Mouse (Mus musculus) forebrain, embryonic 15.5 days (tissue): ENCODE results near the gene 2310011J03Rik. TPM values are rescaled to one million over a fixed set of nuclear protein-coding genes. Genes with fewer than 3 reads are reported as not detected.

Experiments
- microRNA-seq: library from miRNA; unstranded; fragments of <30 nt; microRNA quantifications from one replicate; pipeline ENCODE4, GENCODE M21; 2016
- polyA plus RNA-seq: library from polyadenylated mRNA; unstranded; fragments of >200 nt; fragmentation: Nextera tagmentation; extraction: Ambion mirVana; gene quantifications from 2 replicates; pipeline ENCODE4 v1.2.1, GENCODE M21; 2015

2310011J03Rik gene
- polyA plus RNA-seq, 1 experiment from 2014 or later, result 36.9 TPM

Small RNA genes within 50 kb of the gene (microRNA-seq; reads per million reads assigned to microRNA genes)
- 0.88 reads per million for gene Mir6911

Other genes starting within 250 kb of the 2310011J03Rik start
- 13.4 TPM in 2 replicates for gene Sbno2, start 215.0 kb downstream of the 2310011J03Rik start, polyA plus RNA-seq
- 20.3 and 21.5 TPM in 2 replicates for gene Stk11, start 204.7 kb downstream of the 2310011J03Rik start, polyA plus RNA-seq
- gene Atp5d, start 181.9 kb downstream of the 2310011J03Rik start, polyA plus RNA-seq, result 437 and 444 TPM in 2 replicates
- 29.7 and 39.5 TPM in 2 replicates for gene Cbarp, start 179.7 kb downstream of the 2310011J03Rik start, polyA plus RNA-seq
- gene Midn, start 172.3 kb downstream of the 2310011J03Rik start, polyA plus RNA-seq, result 33.0 and 34.9 TPM in 2 replicates
- 350 and 358 TPM in 2 replicates for gene Cirbp, start 154.6 kb downstream of the 2310011J03Rik start, polyA plus RNA-seq
- 9.7 and 12.7 TPM in 2 replicates for gene 1600002K03Rik, start 147.6 kb downstream of the 2310011J03Rik start, polyA plus RNA-seq
- gene Efna2, start 141.1 kb downstream of the 2310011J03Rik start, polyA plus RNA-seq, result 35.8 and 36.5 TPM in 2 replicates
- 49.9 and 52.8 TPM in 2 replicates for gene Mum1, start 94.1 kb downstream of the 2310011J03Rik start, polyA plus RNA-seq
- 248 and 260 TPM in 2 replicates for gene Ndufs7, start 71.4 kb downstream of the 2310011J03Rik start, polyA plus RNA-seq
- gene Gamt, start 59.5 kb downstream of the 2310011J03Rik start, polyA plus RNA-seq, result 21.3 and 24.0 TPM in 2 replicates
- 70.0 and 78.4 TPM in 2 replicates for gene Dazap1, start 59.1 kb downstream of the 2310011J03Rik start, polyA plus RNA-seq
- 628 and 651 TPM in 2 replicates for gene Rps15, start 28.1 kb downstream of the 2310011J03Rik start, polyA plus RNA-seq
- 205 and 210 TPM in 2 replicates for gene Apc2, start 24.6 kb downstream of the 2310011J03Rik start, polyA plus RNA-seq
- gene Pcsk4, start 9.0 kb upstream of the 2310011J03Rik start, polyA plus RNA-seq, result 2.5 and 2.6 TPM in 2 replicates
- 2.6 and 2.9 TPM in 2 replicates for gene Reep6, start 9.4 kb upstream of the 2310011J03Rik start, polyA plus RNA-seq
- 0.32 and 0.61 TPM in 2 replicates for gene Adamtsl5, start 27.9 kb upstream of the 2310011J03Rik start, polyA plus RNA-seq
- 2.2 and 2.7 TPM in 2 replicates for gene Plk5, start 35.9 kb upstream of the 2310011J03Rik start, polyA plus RNA-seq
- gene Mex3d, start 67.1 kb upstream of the 2310011J03Rik start, polyA plus RNA-seq, result 22.0 and 22.7 TPM in 2 replicates
- gene Mbd3, start 79.0 kb upstream of the 2310011J03Rik start, polyA plus RNA-seq, result 281 and 295 TPM in 2 replicates
- 551 and 574 TPM in 2 replicates for gene Uqcr11, start 86.3 kb upstream of the 2310011J03Rik start, polyA plus RNA-seq
- gene Tcf3, start 113.1 kb upstream of the 2310011J03Rik start, polyA plus RNA-seq, result 85.2 and 89.6 TPM in 2 replicates
- 0.23 and 0.61 TPM in 2 replicates for gene Onecut3, start 174.3 kb upstream of the 2310011J03Rik start, polyA plus RNA-seq
- 0.23 and 0.33 TPM in 2 replicates for gene Atp8b3, start 218.6 kb upstream of the 2310011J03Rik start, polyA plus RNA-seq
- 31.3 and 32.9 TPM in 2 replicates for gene Rexo1, start 241.0 kb upstream of the 2310011J03Rik start, polyA plus RNA-seq